Mouse (Mus musculus): ENCODE data around the gene Tex37. TPM values are rescaled to one million over a fixed set of nuclear protein-coding genes. Genes with fewer than 3 reads are reported as not detected.

Gene Tex37
- total RNA-seq, 1 experiment from 2014 or later = not detected

- no peak for ATAC-seq (replicated peaks; ENCODE audit: insufficient number of reproducible peaks, low FRiP score, low TSS enrichment, poor library complexity, severe bottlenecking)
Observed at GRCm38 (mm10) chr6:70903689-70904088, 15.0 kb downstream of the Tex37 start.

- ATAC-seq (replicated peaks; ENCODE audit: insufficient number of reproducible peaks, low FRiP score, low TSS enrichment, poor library complexity, severe bottlenecking) = no peak
Observed at GRCm38 (mm10) chr6:70899594-70900003, 19.1 kb downstream of the Tex37 start.

GRCm38 (mm10) chr6:70898166-70898565 is 20.6 kb downstream of the Tex37 start:
- no peak for ATAC-seq (replicated peaks; ENCODE audit: insufficient number of reproducible peaks, low FRiP score, low TSS enrichment, poor library complexity, severe bottlenecking)

- no peak for ATAC-seq (replicated peaks; ENCODE audit: insufficient number of reproducible peaks, low FRiP score, low TSS enrichment, poor library complexity, severe bottlenecking)
Observed at GRCm38 (mm10) chr6:70887993-70888392, 30.7 kb downstream of the Tex37 start.

- ATAC-seq (replicated peaks; ENCODE audit: insufficient number of reproducible peaks, low FRiP score, low TSS enrichment, poor library complexity, severe bottlenecking) = peak; percentile 86
Observed at GRCm38 (mm10) chr6:70880714-70881304, 37.9 kb downstream of the Tex37 start.

GRCm38 (mm10) chr6:70875017-70875416 is 43.7 kb downstream of the Tex37 start:
- ATAC-seq (replicated peaks; ENCODE audit: insufficient number of reproducible peaks, low FRiP score, low TSS enrichment, poor library complexity, severe bottlenecking) = no peak

GRCm38 (mm10) chr6:70874035-70874775 is 44.5 kb downstream of the Tex37 start:
- no peak for ATAC-seq (replicated peaks; ENCODE audit: insufficient number of reproducible peaks, low FRiP score, low TSS enrichment, poor library complexity, severe bottlenecking)

GRCm38 (mm10) chr6:70872570-70872969 is 46.2 kb downstream of the Tex37 start:
- ATAC-seq (replicated peaks; ENCODE audit: insufficient number of reproducible peaks, low FRiP score, low TSS enrichment, poor library complexity, severe bottlenecking) = no peak

- ATAC-seq (replicated peaks; ENCODE audit: insufficient number of reproducible peaks, low FRiP score, low TSS enrichment, poor library complexity, severe bottlenecking) = peak; percentile 34; the same call in 1 of the 2 replicates
Observed at GRCm38 (mm10) chr6:70872128-70872527, 46.6 kb downstream of the Tex37 start.

GRCm38 (mm10) chr6:70871511-70871980 is 47.2 kb downstream of the Tex37 start:
- no peak for ATAC-seq (replicated peaks; ENCODE audit: insufficient number of reproducible peaks, low FRiP score, low TSS enrichment, poor library complexity, severe bottlenecking)

- no peak for ATAC-seq (replicated peaks; ENCODE audit: insufficient number of reproducible peaks, low FRiP score, low TSS enrichment, poor library complexity, severe bottlenecking)
Observed at GRCm38 (mm10) chr6:70867297-70867696, 51.4 kb downstream of the Tex37 start.

GRCm38 (mm10) chr6:70866761-70867160 is 52.0 kb downstream of the Tex37 start:
- ATAC-seq (replicated peaks; ENCODE audit: insufficient number of reproducible peaks, low FRiP score, low TSS enrichment, poor library complexity, severe bottlenecking) = no peak

GRCm38 (mm10) chr6:70864285-70864684 is 54.4 kb downstream of the Tex37 start:
- peak; percentile 61 for ATAC-seq (replicated peaks; ENCODE audit: insufficient number of reproducible peaks, low FRiP score, low TSS enrichment, poor library complexity, severe bottlenecking)

Other genes starting within 250 kb of the Tex37 start
- gene Rpia, start 126.7 kb downstream of the Tex37 start, total RNA-seq (2017) = 52.8 to 74.0 TPM (median 63.0 TPM) in 3 replicates
- gene Eif2ak3, start 74.4 kb downstream of the Tex37 start, total RNA-seq (2017) = 43.7 to 49.5 TPM (median 48.6 TPM) in 3 replicates
- gene Foxi3, start 37.6 kb upstream of the Tex37 start, total RNA-seq (2017) = not detected in 3 replicates
- gene Thnsl2, start 225.5 kb upstream of the Tex37 start, total RNA-seq (2017) = not detected in 3 replicates